Mouse (Mus musculus) liver, embryonic 16.5 days (tissue): Measurements from ENCODE around the gene Hsdl2. TPM values are rescaled to one million over a fixed set of nuclear protein-coding genes. Genes with fewer than 3 reads are reported as not detected.
"Not testable (repeated sequence)": the region's sequence is repeated elsewhere in the genome, so short reads cannot be mapped to it uniquely, and the experiment has no call there.

Experiments used
- ATAC-seq: fragments of 200-750 bp; cut with Nextera tagmentation; 2 replicates; pipeline ENCODE4 v1.8.0; 2017; ENCODE audit warnings: low read depth, mild to moderate bottlenecking, moderate number of reproducible peaks, moderate library complexity
- H3K27ac ChIP-seq: fragments of 300-500 bp; sonication (generic); 2 replicates; pipeline ENCODE4 v1.5.1; 2014; ENCODE audit warnings: mild to moderate bottlenecking, low read length
- H3K27me3 ChIP-seq: fragments of 300-500 bp; sonication (generic); 2 replicates; pipeline ENCODE4 v1.6.1; 2014; ENCODE audit warnings: low read depth, low read length, mixed read lengths; ENCODE audit not compliant: control insufficient read depth, insufficient read depth
- H3K36me3 ChIP-seq: fragments of 300-500 bp; sonication (generic); 2 replicates; pipeline ENCODE4 v1.6.1; 2014; ENCODE audit warnings: mild to moderate bottlenecking; ENCODE audit not compliant: control insufficient read depth, insufficient read depth
- H3K4me1 ChIP-seq: fragments of 300-500 bp; sonication (generic); 2 replicates; pipeline ENCODE4 v1.6.1; 2014; ENCODE audit warnings: low read depth, low read length, mixed read lengths; ENCODE audit not compliant: control insufficient read depth
- H3K4me2 ChIP-seq: fragments of 300-500 bp; sonication (generic); 2 replicates; pipeline ENCODE4 v1.6.1; 2014; ENCODE audit warnings: low read depth, low read length, mixed read lengths
- H3K4me3 ChIP-seq: fragments of 300-500 bp; sonication (generic); 2 replicates; pipeline ENCODE4 v1.5.1; 2014; ENCODE audit warnings: low read depth, mild to moderate bottlenecking, low read length
- H3K9ac ChIP-seq: fragments of 300-500 bp; sonication (generic); 2 replicates; pipeline ENCODE4 v1.6.1; 2014; ENCODE audit warnings: low read depth, low read length
- H3K9me3 ChIP-seq: fragments of 300-500 bp; sonication (generic); replicated peaks from 2 replicates; pipeline ENCODE4 v1.6.1; 2016; ENCODE audit warnings: low read length; ENCODE audit not compliant: control insufficient read depth
- WGBS: fragments of 180-500 bp; shearing (Covaris S2); extraction: QIAGEN DNeasy Blood & Tissue Kit; methylation state at CpG from one replicate; pipeline ENCODE4 v1.1.7; 2014; ENCODE audit not compliant: insufficient replicate concordance; 5-methylcytosine and 5-hydroxymethylcytosine counted together
- polyA plus RNA-seq: library from polyadenylated mRNA; unstranded; fragments of >200 nt; fragmentation: Nextera tagmentation; extraction: Ambion mirVana; gene quantifications from 2 replicates; pipeline ENCODE4 v1.2.1, GENCODE M21; 2015

Hsdl2 gene
- polyA plus RNA-seq, 1 experiment from 2014 or later: 20.9 TPM

- not testable (repeated sequence) for H3K4me2 ChIP-seq, ATAC-seq, H3K36me3 ChIP-seq, H3K9ac ChIP-seq, H3K4me3 ChIP-seq, H3K27me3 ChIP-seq, H3K9me3 ChIP-seq
- WGBS: 90% methylated on average over 4 of the region's 4 CpGs
- Histone ChIP-seq H3K4me1 (peaks cover 15% of the 10 kb centered on the region), H3K27ac (peak overlapping the region; percentile 14; the same call in 1 of the 2 replicates)
These were observed 24.0 kb upstream of the Hsdl2 start for GRCm38 (mm10) chr4:59557343-59557742.

DNA sequence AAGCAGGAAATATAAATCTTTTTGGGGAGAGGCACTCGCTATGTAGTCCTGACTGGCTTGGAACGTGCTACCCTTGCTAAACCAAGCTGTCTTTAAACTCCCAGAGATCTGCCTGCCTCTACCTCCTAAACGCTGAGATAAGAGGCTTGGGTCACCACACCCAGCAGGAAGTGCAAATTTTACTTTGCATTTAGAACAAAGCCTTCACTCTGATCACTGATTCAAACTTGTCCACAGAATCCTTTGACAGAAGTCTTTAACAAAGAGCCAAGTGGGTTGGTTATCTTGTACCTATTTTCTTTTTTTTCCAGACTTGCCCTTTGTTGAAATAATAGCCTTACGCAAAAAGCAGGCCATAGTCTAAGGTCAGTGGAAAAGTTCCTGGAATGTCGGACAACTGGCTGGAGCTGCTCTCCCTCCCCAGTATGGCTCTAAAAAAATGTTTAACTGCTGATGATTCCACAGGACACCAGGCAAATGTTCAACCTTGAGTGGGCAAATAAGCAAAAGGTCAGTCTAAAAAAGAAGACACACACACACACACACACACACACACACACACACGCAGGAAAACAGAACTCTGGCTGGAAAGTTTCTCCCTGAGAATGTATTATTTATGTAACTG, 23.2 kb upstream of the Hsdl2 start:
- Histone ChIP-seq H3K9ac (no peak overlapping the region), H3K27ac (peak overlapping the region; percentile 75), H3K4me2 (no peak overlapping the region), H3K27me3 (no peaks in the 10 kb centered on the region), H3K4me1 (peaks cover 15% of the 10 kb centered on the region), H3K9me3 (no peaks in the 10 kb centered on the region), H3K36me3 (no peaks in the 10 kb centered on the region), H3K4me3 (no peak overlapping the region)
- peak; percentile 85 for ATAC-seq
- WGBS: 57% methylated on average over 6 of the region's 6 CpGs

- Histone ChIP-seq H3K9me3 (no peaks in the 10 kb centered on the region), H3K36me3 (no peaks in the 10 kb centered on the region), H3K4me1 (peaks cover 11% of the 10 kb centered on the region), H3K4me3 (no peak overlapping the region), H3K27ac (no peak overlapping the region), H3K27me3 (no peaks in the 10 kb centered on the region), H3K9ac (no peak overlapping the region), H3K4me2 (no peak overlapping the region)
- WGBS: 78% methylated on average over 6 of the region's 6 CpGs
- no peak for ATAC-seq
These were observed 21.2 kb upstream of the Hsdl2 start for GRCm38 (mm10) chr4:59560141-59560540.

- no peak overlapping the region for H3K4me2 ChIP-seq
- no peaks in the 10 kb centered on the region for H3K9me3 ChIP-seq
- ATAC-seq: no peak
- H3K36me3 ChIP-seq: no peaks in the 10 kb centered on the region
- H3K27ac ChIP-seq: no peak overlapping the region
- H3K4me1 ChIP-seq: no peaks in the 10 kb centered on the region; the same call in none of the 2 replicates
- no peak overlapping the region for H3K9ac ChIP-seq
- 42% methylated on average over 3 of the region's 3 CpGs for WGBS
- H3K4me3 ChIP-seq: no peak overlapping the region
- no peaks in the 10 kb centered on the region for H3K27me3 ChIP-seq
These were observed 17.2 kb upstream of the Hsdl2 start for GRCm38 (mm10) chr4:59564128-59564527.

GRCm38 (mm10) chr4:59565571-59566188, 15.7 kb upstream of the Hsdl2 start:
- ATAC-seq: no peak; the same call in 1 of the 2 replicates
- Histone ChIP-seq H3K4me1 (peaks cover 4% of the 10 kb centered on the region), H3K27me3 (no peaks in the 10 kb centered on the region), H3K27ac (peak overlapping the region; percentile 62), H3K4me2 (no peak overlapping the region), H3K4me3 (no peak overlapping the region), H3K9ac (no peak overlapping the region), H3K9me3 (no peaks in the 10 kb centered on the region), H3K36me3 (no peaks in the 10 kb centered on the region)
- WGBS: 24% methylated on average over 8 of the region's 8 CpGs

DNA sequence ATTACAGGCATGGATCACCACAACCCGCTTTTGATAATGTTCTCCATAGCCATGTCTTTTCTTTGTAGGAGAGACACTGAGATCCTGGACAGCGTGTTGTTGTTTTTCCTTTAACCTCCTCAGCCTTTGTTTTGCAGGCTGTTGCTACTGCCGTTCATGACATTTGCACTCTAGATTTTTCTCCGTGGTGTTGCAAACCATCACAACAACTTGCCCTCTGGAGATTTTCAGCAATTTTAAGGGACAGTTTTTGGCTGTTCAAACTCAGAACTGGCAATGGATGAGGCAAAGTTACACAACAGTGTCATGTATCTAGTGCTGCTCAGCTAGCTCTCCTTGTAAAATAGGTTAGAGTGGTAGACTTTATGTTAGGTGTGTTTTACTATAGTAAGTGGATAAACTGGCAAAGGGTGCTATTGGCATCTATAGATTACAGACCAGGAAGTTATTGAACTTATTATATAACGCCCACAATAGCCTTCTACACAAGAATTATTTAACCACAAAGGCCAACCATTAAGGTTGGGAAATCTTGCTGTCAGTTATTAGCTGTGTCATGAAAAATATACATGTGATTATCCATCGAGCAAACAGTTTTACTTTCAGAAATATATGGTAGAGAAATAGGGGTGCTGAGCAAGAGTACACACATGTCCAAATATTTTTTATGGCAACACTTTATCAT, 13.6 kb upstream of the Hsdl2 start:
- Histone ChIP-seq H3K4me3 (no peak overlapping the region), H3K27ac (no peak overlapping the region), H3K4me2 (no peak overlapping the region), H3K36me3 (no peaks in the 10 kb centered on the region), H3K9me3 (no peaks in the 10 kb centered on the region), H3K27me3 (no peaks in the 10 kb centered on the region), H3K4me1 (peaks cover 8% of the 10 kb centered on the region), H3K9ac (no peak overlapping the region)
- 53% methylated on average over 6 of the region's 6 CpGs for WGBS
- ATAC-seq: no peak

DNA sequence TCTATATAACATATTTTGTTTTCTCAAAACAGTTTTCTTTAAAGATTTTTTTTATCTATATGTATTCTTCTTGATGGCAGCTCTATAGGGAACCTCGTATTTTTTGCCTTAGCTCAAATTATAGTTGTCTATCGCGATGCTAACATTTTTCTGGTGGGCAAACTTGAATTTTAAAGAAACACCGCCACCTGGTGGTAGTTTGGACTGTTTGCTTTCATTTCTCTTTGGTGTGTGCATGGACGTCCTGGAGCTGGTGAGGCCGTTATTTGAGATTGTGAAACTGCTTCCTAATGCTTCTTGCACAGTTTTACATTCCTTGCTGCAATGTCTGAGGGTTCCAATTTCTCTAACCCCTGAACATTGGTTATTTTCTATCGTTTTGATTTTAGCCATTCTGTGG, 11.8 kb upstream of the Hsdl2 start:
- no peaks in the 10 kb centered on the region for H3K9me3 ChIP-seq
- no peak overlapping the region for H3K9ac ChIP-seq
- no peak overlapping the region for H3K4me3 ChIP-seq
- under 1% methylated on average over 7 of the region's 7 CpGs for WGBS
- no peaks in the 10 kb centered on the region for H3K27me3 ChIP-seq
- H3K36me3 ChIP-seq: no peaks in the 10 kb centered on the region
- peak overlapping the region; percentile 49 for H3K4me2 ChIP-seq
- peak; percentile 49 for ATAC-seq
- no peak overlapping the region for H3K27ac ChIP-seq
- H3K4me1 ChIP-seq: peaks cover 11% of the 10 kb centered on the region

GRCm38 (mm10) chr4:59570519-59570918, 10.8 kb upstream of the Hsdl2 start:
- not testable (repeated sequence) for H3K9ac ChIP-seq, ATAC-seq, H3K9me3 ChIP-seq, H3K4me3 ChIP-seq, H3K27me3 ChIP-seq, H3K4me2 ChIP-seq, H3K27ac ChIP-seq, H3K36me3 ChIP-seq
- 86% methylated on average over 7 of the region's 8 CpGs for WGBS
- peaks cover 11% of the 10 kb centered on the region for H3K4me1 ChIP-seq
